Mouse (Mus musculus) adrenal gland, postnatal 14 days (tissue): ENCODE measurements around the gene Gulp1. TPM values are rescaled to one million over a fixed set of nuclear protein-coding genes. Genes with fewer than 3 reads are reported as not detected.

Experiments used
- DNase-seq: peaks from one replicate; pipeline ENCODE4 v3.0.0; 2021; ENCODE audit warnings: mixed read lengths
- long read RNA-seq, 2 experiments: library from polyadenylated mRNA; stranded (forward); transcript quantifications; one replicate each; pipeline ENCODE4 v2.0.0; 2021
- total RNA-seq: library from RNA; stranded (reverse); gene quantifications from 2 replicates; pipeline ENCODE4 v1.2.3, GENCODE M21; 2021

Gulp1 gene
- 35.5 and 48.2 TPM in 2 replicates for total RNA-seq
- long read RNA-seq, experiment 1, transcript Gulp1-201 (11 exons, 3,138 nt): major isoform, 17 of 20 reads
- long read RNA-seq, experiment 1, partial matches to known transcripts: 1 of 20 reads
- long read RNA-seq, experiment 1, other reads (novel, unspliced or antisense): 2 of 20 reads
- long read RNA-seq, experiment 2, transcript Gulp1-201 (11 exons, 3,138 nt): major isoform, 9 of 10 reads
- long read RNA-seq, experiment 2, partial matches to known transcripts: 0 of 10 reads
- long read RNA-seq, experiment 2, other reads (novel, unspliced or antisense): 1 of 10 reads

DNA sequence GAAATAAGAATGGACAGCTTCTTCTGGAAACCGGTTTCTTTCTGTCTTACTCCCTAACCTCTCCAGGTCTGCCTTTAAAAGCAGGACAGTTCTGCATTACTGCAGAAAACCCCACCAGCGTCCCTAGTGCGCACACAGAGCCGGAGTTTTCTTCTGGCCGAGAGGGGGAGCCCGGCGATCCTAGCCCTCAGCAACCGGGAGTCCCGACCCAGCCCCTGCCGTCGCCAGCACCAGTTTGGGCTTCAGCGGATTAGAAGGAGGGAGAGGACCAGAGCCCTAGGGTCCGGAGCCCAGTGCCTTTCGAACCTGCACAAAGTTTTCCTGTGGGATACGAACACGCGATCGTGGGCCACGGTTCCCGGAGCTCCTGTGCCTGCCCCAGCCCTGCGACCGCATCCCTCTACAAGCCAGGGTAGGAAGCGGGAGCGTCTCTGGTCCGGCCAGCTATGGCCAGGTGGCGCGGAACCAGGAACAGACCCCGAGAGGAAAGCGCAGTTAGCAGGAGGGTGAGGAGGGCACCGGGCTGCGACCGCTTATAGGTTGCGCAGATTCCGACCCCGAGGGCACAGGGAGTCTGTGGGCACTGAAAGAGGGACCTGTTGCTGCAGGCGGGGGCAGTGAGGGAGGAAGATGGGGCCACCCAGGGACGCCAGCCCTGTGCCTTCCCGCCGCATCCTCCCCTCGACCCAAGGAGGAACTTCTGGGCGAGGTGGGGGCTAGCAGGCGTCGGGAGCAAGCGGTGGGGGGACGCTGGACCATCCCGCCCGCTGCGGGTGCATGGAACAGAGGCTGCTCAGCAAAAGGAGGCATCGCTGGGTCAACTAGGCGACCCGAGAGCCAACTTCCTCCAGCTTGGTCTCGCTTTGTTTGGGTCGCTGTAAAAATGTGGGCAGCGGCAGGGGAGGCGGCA is at the start of gene Gulp1:
TSS of gene Gulp1 (plus strand) at position 51 of the 910 bp plus-strand sequence.
- DNase-seq: peak; percentile 86

DNA sequence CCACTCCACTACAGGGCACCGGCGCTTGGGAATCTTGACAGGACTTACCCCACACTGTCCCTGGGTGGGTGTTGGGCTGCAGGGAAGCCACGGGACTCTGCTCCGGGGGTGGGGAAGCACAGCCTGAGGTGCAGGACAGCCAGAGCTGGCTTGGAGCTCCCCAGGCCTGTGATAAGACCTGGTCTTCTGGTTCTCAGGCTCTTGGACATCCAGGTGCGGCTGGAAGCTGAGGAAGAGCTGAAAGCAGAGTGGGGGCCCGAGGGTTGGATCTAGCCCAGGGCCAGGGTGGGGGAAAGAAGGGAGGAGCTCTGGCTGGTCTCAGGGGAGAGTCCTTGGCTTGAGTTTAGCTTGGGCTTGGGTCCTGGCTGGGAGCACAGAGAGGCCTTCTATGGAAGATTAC is 1.1 kb upstream of the Gulp1 start:
- DNase-seq: no peak

DNA sequence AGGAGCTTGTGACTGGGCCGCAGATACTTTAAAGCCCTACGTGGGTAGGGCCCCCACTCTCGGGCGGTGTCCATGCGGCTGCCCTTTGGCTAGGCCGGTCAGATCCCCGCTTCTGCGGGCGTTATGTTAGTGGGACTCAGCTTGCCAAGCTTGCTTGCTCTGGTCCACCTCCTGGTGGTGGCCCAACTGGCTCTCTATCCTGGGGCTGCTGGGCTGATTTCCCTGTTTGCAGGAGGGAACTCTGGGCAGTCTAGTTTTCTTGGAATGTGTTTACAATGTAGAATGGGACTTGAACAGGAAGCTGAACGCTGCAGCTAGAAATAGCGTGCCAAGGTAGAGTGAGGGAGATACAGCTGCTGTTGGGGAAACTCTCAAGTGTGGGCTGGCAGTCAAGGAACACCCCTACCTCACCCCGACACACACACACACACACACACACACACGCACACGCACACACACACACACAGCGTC is 1.1 kb downstream of the Gulp1 start:
- DNase-seq: peak; percentile 72

DNA sequence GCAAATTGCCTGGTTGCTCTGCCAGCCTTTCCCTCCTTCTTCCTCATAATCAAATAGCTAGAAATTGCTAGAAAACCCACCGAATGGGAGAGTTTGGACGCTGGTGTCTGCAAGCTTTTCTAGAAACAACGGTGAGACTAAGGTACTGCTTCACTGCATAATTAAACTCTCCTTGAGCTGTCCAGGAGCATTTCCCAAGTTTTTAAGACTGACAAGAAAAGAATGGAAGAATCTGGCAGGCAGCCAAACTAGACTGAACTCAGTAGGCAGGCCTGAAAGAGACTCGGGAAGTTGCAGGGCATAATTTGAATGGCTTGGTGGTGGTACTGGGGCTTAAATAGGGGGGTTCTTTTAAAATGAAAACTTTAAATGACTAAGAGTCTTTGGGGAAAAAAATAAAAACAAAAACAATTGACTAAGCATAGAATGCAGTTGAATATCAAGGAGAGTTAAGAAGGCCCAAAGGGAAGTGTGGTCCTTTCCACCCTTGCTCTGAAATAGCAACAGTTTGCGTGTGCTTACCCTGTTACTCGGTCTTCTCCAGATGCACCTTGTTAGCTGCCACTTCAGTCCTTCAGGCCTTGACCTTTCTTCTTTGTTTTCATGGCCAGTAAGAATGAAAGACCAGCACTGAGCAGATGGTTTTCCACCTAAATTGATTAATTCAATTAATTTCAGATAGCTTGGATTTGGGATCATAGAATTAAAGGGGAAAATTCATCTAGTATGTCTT is 2.0 kb downstream of the Gulp1 start:
- peak; percentile 59 for DNase-seq

DNA sequence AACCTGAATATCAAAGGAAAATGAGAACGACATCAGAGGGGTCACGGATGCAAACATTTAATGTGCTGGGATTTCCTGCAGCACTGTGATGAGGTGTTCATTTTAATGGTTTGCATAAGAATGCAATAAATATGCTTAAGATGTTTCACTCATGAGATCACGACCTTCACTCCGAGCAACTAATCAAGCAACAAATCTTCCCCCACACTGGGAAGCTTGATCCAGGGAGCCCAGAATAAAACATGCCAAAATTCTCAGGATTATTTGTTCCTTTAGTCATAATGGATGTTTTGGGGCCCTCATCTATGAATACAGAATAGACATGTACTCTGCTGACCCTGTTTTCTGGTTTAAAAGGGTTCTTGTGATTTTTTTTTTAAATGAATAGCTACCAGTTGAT is 16.1 kb downstream of the Gulp1 start:
- DNase-seq: no peak

DNA sequence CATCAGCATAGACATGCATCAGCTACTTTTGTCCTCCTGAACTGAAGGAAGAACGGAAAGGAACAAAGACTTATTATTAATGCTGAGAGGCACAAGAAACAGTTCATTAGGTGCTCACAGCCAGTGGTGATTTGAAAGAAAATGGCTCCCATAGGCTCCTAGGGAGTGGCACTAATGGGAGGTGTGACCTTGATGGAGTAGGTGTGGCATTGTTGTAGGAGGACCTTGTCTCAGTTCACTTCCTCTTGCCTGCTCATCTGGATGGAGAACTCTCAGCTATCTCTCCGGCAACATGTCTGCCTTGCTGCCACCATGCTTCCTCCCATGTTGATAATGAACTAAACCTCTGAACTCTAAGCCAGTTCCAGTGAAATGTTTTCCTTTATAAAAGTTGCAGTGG is 17.0 kb downstream of the Gulp1 start:
- DNase-seq: no peak

DNA sequence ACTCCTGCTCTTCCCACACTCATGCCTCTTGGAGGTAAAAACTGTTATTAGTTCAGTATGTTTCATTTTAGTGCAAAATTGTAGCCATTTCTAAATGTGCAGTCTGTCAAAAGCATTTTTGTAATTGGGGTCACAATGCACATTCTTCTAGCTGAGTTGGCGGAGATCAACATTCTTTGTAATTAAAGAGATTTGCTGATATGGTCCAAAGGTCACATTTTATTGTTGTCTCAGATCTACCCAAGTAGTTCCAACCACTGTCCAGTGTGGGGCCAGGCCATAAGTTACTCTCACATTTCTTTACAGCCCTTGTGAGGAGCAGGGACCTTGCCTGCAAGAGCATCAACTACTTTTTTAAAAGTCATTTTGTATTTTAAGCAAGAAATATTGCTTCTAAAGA is 24.7 kb downstream of the Gulp1 start:
- no peak for DNase-seq

DNA sequence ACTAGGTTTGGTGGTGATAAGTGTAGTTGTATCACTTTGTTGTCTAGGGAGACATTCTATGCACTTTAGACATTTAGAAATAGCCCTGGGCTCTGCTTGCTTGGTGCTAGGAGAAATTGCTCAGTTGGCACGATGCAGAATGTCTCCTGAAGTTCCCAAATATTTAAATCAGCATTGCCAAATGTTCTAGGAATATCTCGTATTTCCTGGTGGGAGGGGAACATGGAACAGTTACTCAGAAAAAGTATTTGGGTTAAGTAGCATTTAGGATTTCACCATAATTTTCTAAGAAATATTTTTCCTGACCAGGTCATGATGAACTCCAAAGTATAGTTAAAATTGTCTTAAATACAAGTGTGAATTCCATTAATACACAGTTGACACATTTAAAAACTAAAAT is 25.3 kb downstream of the Gulp1 start:
- DNase-seq: no peak

DNA sequence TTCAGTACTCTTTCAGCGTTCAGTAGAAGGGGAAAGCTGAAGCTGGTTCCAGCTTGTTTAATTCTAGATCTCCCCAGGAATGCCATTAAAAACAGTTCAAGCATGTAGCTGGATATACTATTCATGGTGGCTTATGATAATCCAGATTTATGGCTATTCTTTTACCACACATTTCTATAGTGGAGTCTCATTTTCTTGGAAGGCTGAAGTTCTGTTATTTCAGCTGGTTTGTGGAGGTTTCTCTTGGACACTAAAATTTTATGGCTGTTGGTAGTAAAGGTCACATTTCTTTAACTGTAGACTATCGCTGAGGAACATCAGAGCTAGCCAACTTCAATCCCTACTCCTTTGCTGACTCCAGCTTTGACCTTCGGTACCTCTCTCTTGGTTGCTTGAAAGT is 29.1 kb downstream of the Gulp1 start:
- no peak for DNase-seq

DNA sequence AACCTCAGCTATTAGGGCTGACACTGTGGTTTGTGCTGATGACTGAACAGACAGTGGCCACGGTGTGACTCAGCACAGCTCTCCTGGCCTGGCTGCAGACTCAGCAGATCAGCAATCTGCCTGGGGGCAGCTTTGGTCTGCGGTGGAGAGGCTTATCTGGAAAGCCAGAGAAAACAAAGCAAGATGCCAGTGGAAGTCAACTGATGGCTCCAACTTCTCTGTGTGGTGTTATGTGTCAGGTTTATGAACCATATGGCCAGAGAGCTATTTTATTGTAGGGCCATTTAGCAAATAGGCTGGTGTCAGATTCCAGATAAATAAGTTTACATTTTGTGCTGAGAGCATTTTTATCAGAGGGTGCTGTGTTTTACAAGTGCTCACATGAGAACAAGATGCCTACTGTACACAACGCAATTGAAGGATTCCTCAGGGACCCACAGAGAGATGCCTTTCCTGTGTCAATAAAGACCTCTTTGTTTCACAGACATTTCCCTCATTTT is 33.6 kb downstream of the Gulp1 start:
- DNase-seq: peak; percentile 44

DNA sequence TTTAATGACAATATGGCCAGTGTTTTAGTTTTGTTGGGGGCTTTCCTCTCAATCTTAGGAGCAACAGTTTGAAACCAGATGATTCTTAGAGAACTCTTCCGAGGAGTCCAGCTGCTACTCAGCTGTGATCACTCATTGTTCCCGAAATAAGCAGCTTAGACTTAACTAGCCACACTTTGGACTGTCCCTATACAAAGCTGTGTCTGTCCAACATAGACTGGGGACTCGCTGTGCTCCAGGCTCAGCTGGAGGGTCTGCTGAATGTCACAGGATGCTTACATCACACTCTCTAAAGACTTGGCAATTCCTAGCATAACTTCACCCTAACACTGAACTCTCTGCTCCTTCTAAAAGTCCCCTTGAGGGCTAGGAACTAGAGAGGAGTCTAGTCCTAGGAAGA is 40.4 kb downstream of the Gulp1 start:
- DNase-seq: no peak

DNA sequence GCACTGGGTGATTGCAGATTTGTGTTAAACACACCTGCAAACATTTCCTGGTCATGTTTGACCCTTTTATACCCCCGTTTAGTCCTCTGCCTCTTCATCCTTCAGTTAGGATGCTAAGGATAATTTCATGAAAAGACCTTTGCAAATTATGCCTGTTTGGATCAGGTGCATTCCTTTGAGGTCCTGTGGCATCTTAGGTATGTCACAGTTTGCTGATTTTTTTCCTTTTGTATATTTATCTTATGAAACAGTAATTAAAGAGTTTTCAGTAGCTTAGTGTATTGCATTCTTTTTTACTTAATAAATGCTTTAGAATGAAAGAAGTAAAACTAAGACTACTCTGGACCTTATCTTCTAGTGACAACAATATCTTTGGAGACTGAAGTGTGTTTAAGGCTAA is 41.8 kb downstream of the Gulp1 start:
- DNase-seq: no peak

DNA sequence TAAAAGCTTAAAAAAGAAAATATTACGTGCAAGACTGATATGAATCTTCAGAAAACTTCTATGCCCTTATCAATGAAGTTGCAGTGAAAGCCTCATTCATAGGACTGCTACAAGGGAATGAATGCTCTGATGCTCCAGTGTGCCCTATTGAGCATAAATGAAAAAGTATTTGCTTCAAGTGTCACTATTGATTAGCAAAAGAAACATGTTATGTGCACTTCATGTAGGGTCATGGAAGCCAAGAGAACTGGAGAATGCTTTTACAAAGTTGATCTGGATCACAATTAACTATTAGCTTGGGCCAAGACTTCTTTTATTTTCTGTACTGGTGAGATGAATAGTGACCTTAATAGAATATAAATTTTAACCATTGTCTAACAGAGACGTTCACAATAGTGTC is 47.0 kb downstream of the Gulp1 start:
- DNase-seq: no peak

DNA sequence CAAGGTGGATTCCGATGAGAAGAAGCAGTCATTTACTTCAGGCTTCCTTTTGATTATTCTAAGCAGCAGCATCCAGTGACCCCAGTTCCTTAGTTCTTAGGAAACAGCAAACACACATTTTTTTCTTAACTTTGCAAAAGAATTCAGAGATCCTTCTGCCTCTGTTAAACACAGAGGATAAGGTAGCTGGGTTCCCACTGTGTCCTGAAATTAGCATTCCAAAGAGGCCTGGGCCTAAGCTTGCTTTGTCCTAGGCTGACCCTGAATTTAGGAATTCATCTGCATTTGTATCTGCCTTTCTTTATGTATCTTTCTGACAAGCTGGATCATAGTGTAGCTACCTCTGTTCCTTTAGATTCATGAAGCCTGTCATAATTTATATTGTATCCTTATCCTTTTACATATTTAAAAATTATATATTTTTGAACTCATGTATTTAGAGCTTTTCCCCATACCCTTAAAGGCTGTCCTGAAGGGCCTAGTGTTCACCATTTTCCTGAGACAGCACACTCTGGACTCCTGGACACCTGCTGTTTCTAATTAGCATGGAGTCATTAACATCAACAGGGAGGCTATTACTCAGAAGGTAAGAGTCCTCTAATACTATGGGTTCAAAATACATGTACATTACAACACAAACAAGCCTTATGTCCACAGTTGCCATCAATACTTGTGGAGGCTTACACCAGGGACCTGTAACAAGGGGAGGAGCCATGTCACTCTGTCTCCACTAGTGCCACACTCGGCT is 62.2 kb downstream of the Gulp1 start:
- DNase-seq: no peak

DNA sequence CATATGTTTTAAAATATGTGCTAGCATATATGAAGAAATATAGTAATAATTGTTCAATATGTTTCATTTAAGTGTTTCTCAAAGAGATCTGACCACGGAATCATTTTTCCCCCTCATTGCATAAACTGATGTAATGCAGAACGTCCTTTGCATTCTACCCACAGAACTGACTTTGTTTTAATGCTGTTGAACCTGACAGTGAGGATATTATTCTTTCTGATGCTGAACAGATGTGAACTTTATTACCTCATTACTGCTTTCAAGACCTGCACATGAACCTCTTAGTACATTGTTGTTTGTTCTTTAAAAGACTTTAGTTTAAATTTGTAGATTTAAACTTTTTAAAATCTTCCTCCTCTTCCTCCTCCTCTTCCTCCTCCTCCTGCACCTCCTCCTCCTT is 67.4 kb downstream of the Gulp1 start:
- DNase-seq: no peak

DNA sequence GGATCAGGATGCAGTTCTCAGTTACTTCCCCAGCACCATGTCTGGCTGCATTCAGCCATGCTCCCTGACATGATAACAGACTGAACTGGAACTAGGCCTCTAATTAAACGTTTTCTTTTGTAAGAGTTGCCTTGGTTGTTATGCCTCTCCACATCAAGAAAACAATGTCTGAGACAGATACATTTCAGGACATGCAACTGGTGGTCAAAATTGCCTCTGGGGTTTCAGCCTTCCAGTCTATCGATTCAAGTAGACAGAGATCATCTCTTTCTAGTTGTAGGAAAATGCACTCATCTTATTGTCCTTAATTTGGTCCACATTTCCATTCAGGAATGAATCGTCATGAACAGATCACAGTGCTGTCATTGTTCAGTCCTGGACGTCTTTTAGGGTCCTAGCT is 83.2 kb downstream of the Gulp1 start:
- DNase-seq: no peak

DNA sequence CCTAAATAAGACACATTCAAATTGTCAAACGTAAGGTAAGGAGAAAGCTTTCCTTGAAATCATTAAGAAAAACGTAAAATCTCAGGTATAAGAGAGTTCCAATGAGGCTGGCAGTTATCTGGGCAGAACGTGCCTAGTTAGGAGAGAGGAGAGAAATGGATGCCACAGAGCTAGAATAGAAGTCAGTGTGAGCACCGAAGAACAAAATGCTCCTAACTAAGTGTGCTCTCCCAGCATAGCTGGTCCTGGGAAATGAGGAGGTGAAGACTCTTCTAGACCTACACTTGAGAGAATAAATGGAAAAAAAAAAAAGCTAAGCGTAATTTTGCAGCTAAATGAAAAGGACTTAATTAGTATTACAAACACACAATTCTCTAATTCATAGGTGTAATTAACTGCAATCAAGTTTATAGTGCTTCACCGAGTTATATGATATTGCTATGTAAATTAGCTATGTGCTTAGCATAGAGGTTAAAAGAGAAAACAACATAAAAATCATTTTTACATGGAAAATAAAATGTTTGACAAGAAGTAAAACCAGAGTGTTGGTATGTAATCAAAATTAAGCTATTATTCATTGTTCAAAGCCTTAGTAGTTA is 94.5 kb downstream of the Gulp1 start:
- no peak for DNase-seq

DNA sequence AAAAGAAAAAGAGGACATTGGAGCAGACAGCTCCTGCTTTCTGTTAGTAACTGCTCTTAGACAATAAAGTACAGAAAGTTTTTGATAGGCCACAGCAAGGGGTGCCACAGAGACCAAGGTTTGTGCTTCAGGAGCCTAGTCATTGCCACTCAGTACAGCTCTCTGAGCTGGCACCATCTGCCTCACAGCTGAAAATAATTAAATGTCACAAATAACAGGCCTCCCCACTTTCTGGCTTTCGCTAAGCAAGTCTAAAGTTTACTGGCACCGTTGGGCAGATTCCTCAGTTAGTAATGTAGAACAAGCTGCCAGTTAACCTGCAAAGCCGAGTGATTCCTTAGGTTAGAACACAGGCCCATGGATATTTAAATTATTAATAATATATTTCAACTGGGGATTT is 127.7 kb downstream of the Gulp1 start:
- no peak for DNase-seq

DNA sequence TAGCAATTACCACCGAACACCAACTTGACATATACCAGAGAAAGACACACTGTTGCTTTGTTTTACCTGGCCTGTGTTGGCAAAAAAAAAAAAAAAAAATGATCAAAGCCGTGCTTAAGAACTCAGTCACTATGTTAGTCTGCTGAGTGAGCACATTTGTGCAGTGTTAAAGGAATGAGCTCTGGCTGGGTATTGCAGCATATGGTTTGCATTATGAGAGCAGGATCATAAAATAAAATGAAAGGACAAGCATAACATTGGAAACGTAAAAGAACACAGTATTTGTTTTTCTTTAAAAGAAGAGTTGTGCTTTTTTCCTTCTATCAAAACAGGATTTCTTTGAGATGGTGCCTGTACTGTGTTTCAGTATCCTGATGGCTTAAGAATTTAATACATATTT is 128.1 kb downstream of the Gulp1 start:
- DNase-seq: no peak

DNA sequence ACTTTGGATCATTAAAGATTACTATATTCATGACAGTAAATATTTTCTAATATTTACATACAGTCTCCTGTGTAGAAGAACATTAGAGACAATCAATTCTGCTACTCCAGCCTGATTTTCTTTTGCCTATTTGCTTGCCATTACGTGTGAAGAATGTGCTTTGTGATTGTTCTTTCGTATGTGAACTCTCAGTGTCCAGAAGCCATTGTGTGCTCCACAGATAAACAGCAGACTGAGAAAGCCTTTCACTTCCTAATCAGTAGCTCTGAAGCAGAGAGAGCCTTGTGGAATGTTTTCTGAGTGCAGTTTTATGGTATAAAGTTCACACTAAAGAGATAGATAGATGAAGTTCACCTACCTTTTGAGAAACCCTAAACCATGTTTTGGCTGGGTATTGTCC is 131.2 kb downstream of the Gulp1 start:
- no peak for DNase-seq

DNA sequence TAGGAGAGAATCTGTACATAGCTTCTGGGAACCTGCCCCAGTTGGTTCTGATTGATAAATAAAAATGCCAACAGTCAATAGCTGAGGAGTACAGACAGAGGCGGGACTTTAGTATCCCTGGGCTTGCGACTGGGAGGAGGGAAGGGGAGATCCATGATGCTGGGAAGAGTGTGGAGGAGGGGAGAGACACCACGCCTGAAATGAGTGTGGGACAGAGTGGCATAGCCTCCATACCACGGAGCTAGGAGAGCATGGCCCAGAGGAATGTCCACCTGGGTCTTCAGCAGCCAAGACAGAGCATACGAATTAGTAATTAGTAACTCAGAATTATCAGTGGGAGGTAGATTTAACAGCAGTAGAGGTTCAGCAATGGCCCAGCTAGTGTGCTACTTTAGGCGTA is 132.4 kb downstream of the Gulp1 start:
- DNase-seq: no peak
